Mouse (Mus musculus) cortical plate, adult 2 months (tissue): ENCODE measurements around the gene Traf2.

Experiments used
- CTCF ChIP-seq: fragments of 200-500 bp; IDR thresholded peaks from 2 replicates; pipeline ENCODE4 v1.5.1; 2011; ENCODE audit warnings: mild to moderate bottlenecking, control low read depth, low read length; ENCODE audit not compliant: insufficient read depth; ENCODE audit errors: extremely low read depth
- POLR2A ChIP-seq: fragments of 200-500 bp; IDR thresholded peaks from 2 replicates; pipeline ENCODE4 v1.6.1; 2011; ENCODE audit warnings: mild to moderate bottlenecking, low read length, control low read depth; ENCODE audit not compliant: insufficient read depth; ENCODE audit errors: extremely low read depth

DNA sequence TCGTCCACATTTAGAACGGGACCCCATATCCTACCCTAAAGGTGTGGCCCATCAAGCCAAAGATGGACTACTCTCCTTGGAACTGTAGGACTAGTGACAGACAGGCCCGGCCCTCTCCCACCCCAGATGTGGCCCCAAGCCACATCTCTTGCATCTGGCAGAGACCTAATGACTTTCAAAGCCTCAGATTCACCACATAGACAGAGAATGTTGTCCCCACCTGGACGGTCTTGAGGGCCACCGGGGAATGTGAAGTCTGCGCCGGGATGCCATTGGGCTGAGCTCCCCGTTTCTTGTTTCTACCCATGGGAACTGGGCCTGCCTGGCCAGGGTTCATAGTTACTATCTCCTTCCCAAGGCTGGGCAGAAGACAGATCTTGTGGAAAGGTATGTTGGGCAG lies 69.2 kb downstream of the Traf2 start:
- TF ChIP-seq POLR2A (no peak), CTCF (no peak)
